Mouse (Mus musculus): ENCODE results near the gene Hoxb3. TPM values are rescaled to one million over a fixed set of nuclear protein-coding genes. Genes with fewer than 3 reads are reported as not detected.

Gene Hoxb3
- polyA plus RNA-seq, 1 experiment from 2014 or later: 53.8 TPM

DNA sequence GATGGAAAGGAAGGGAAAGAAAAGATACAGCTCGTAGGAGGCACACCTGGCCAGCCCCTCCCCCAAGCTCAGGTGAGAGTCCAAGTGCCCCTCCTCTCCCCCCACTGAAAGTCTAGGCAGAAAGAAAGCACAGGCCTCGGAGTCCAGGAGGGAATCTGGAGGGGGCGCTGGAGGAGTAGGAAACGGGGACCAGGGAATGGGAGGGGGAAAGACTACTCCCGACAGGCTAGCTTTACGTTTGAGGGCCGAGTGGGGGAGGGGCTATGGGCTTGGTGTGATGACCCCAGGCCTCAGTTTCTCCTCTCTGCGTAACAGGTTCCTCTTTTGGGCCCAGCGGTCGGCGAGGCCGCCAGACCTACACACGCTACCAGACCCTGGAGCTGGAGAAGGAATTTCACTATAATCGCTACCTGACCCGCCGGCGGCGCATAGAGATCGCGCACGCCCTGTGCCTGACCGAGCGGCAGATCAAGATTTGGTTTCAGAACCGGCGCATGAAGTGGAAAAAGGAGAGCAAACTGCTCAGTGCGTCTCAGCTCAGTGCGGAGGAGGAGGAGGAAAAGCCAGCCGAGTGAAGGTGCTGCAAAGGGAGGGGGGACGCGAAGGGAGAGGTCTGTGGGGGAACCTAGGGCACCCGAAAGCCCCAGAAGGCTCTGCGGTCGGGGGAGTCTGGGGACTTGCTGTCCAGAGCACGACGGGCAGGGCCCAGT, 22.6 kb upstream of the Hoxb3 start:
- ChIA-PET POLR2A (interaction anchor here (0.9 to 42.9 kb wide), 10 partner anchors 2 to 439 kb away, joined by 3 to 1274 read pairs (median 4); partner anchors contain the start of genes Hoxb4, Hoxb5, Hoxb6 and Hoxb7), CTCF (interaction anchor here (2.3 to 21.6 kb wide), 2 partner anchors 15 to 22 kb away, joined by 6 to 215 read pairs; partner anchors contain the start of gene Hoxb8)
- in situ Hi-C loops (cut with MboI; ENCODE audit: low pct_unique_long_range_greater_than_20kb): loop anchor here (5.0 to 10.0 kb wide), 5 partner anchors 114 to 562 kb away; no protein-coding TSS in a partner anchor
- no peaks in the 10 kb centered on the region for H3K27me3 ChIP-seq
- DNase-seq (ENCODE audit: low read depth, low spot score) (no peak), ATAC-seq (no peak)
- TF ChIP-seq CTCF (IDR thresholded peaks at IDR 0.05): no peak

DNA sequence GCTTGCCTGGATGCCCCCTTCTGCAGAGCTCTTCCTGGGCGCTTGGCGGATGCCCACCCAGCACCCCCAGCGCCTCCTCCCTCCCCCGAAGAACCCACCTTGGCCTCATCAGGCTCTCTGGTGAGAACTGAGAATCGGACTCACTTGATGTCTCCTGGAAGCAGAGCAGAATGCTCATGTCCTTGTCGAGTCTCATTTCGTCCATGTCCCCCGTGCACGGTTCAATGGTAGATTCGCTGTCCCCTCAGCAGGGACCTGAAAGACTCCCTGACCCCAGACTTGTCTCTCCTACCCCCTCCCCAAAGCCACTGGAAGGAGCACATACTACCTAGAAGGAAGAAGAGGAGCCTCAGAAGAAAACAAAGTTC, 22.1 kb upstream of the Hoxb3 start:
- TF ChIP-seq CTCF (IDR thresholded peaks at IDR 0.05): no peak
- in situ Hi-C loops (cut with MboI; ENCODE audit: low pct_unique_long_range_greater_than_20kb): loop anchor here (5.0 to 10.0 kb wide), 5 partner anchors 114 to 561 kb away; no protein-coding TSS in a partner anchor
- ChIA-PET CTCF (interaction anchor here (1.9 to 21.6 kb wide), 3 partner anchors 15 to 54 kb away, joined by 5 to 215 read pairs (median 6); partner anchors contain the start of gene Hoxb8), POLR2A (interaction anchor here (0.5 to 42.9 kb wide), 8 partner anchors 1 to 438 kb away, joined by 3 to 1274 read pairs (median 5); partner anchors contain the start of genes Hoxb4, Hoxb5, Hoxb6 and Hoxb7)
- ATAC-seq: no peak
- no peak for DNase-seq (ENCODE audit: low read depth, low spot score)
- no peaks in the 10 kb centered on the region for H3K27me3 ChIP-seq

DNA sequence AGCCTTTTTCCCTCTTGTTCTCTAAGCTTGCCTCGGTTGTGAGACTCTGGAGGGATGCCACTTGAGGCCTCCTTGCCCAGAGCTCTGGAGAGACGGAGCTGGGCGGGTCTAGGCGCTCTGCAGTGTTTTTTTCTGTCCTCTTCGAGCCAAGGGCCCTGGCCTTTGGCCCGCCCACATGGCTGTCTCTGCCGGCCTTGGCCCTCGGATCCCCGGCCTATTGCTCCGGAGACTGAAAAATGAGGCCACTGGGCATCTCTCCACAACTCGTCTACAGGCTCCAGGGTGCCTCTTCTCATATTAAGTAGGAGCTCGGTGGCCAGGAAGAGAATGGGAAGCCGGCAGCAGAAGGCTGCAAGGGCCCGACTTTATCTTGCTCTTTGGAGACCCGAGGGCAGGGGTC, 21.3 kb upstream of the Hoxb3 start:
- ChIA-PET CTCF (interaction anchor here (0.7 to 21.6 kb wide), 6 partner anchors 9 to 319 kb away, joined by 3 to 215 read pairs (median 6); partner anchors contain the start of gene Hoxb8), POLR2A (interaction anchor here (0.6 to 42.9 kb wide), 14 partner anchors 0 to 330 kb away, joined by 3 to 1274 read pairs (median 4); partner anchors contain the start of genes Hoxb4, Hoxb5, Hoxb6 and Hoxb7)
- DNase-seq (ENCODE audit: low read depth, low spot score) (no peak), ATAC-seq (no peak)
- in situ Hi-C loops (cut with MboI; ENCODE audit: low pct_unique_long_range_greater_than_20kb): loop anchor here (5.0 to 10.0 kb wide), 5 partner anchors 113 to 560 kb away; no protein-coding TSS in a partner anchor
- TF ChIP-seq CTCF (IDR thresholded peaks at IDR 0.05): no peak
- H3K27me3 ChIP-seq: no peaks in the 10 kb centered on the region

DNA sequence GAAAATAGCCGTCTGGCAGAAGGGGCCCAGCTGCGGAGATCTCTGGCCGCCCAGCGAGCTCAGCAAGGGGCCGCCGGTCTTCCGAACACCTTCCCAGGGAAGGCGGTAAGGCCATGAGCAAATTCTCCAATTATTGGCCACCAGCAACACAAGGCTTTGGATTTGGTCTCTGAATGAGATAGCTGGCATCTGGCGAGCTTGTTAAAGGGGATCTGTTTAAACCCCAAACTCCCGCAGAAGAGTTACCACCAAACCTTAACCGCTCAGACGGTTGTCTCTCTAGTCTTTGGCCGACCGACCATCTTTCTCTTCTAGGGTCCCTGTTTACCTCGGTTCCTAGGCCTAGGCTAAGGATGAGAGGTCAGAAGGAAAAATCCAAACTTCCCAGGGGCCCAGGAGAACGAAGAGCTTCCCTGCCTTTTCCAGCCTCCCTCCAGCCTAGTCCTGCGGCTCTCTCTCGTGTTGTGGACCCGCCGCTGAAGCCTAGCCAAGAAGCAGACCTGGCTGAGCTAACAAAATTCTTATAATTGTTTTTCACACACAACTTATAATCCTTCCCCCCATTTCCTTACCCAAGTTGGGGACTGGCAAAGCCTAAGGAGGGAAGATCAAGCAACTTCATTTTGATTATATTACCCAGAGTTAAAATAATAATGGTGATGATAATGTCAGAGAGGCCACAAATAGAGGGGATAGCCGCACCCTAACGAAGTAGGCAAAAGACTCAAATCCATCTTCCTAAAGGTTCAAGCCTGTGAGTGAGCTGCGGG, 20.6 kb upstream of the Hoxb3 start:
- CTCF ChIA-PET: interaction anchor here (0.7 to 21.6 kb wide), 11 partner anchors 9 to 318 kb away, joined by 3 to 215 read pairs (median 6); partner anchors contain the start of genes Hoxb6 and Hoxb8
- POLR2A ChIA-PET: interaction anchor here (0.6 to 42.9 kb wide), 15 partner anchors 0 to 437 kb away, joined by 3 to 1274 read pairs (median 4); partner anchors contain the start of genes Hoxb3, Hoxb4, Hoxb5 and Hoxb6
- H3K27me3 ChIP-seq: no peaks in the 10 kb centered on the region
- ATAC-seq: no peak
- in situ Hi-C loops (cut with MboI; ENCODE audit: low pct_unique_long_range_greater_than_20kb): loop anchor here (5.0 to 10.0 kb wide), 5 partner anchors 112 to 560 kb away; no protein-coding TSS in a partner anchor
- TF ChIP-seq CTCF (IDR thresholded peaks at IDR 0.05): no peak
- DNase-seq (ENCODE audit: low read depth, low spot score): no peak

DNA sequence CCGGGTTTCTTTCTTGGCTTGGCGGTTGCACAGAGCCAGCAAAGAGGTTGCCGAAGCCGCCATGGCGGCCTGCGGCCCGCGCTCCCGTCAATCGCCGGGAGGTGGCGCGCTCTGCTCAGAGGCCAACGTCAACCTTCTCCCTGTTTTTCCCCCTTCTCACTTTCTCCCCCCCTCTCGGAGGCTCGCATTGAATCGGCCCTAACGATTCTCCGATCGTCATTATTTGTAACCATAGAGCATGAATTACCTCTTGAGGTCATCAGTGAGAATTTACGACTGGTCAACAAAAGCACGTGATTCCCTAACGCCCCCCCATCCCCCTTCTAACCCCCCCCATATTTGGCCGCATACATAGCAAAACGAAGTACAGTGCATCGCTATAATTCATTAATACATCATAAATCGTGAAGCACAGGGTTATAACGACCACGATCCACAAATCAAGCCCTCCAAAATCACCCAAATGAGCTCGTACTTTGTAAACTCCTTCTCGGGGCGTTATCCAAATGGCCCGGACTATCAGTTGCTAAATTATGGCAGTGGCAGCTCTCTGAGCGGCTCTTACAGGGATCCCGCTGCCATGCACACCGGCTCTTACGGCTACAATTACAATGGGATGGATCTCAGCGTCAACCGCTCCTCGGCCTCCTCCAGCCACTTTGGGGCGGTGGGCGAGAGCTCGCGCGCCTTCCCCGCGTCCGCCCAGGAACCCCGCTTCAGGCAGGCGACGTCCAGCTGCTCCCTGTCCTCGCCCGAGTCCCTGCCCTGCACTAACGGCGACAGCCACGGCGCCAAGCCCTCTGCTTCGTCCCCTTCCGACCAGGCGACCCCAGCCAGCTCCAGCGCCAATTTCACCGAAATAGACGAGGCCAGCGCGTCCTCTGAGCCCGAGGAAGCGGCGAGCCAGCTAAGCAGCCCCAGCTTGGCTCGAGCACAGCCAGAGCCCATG, 19.7 kb upstream of the Hoxb3 start, which contains the start of gene Hoxb5:
Gene Hoxb5 (plus strand): TSS at position 186 of the 949 bp plus-strand sequence.
- in situ Hi-C loops (cut with MboI; ENCODE audit: low pct_unique_long_range_greater_than_20kb): loop anchor here (5.0 to 10.0 kb wide), 5 partner anchors 111 to 559 kb away; no protein-coding TSS in a partner anchor
- ATAC-seq: no peak
- ChIA-PET POLR2A (interaction anchor here (0.8 to 42.9 kb wide), 12 partner anchors 1 to 434 kb away, joined by 3 to 1274 read pairs (median 14); partner anchors contain the start of genes Hoxb3, Hoxb4, Hoxb5 and Hoxb6), CTCF (interaction anchor here (0.7 to 21.6 kb wide), 14 partner anchors 8 to 317 kb away, joined by 3 to 215 read pairs (median 6); partner anchors contain the start of genes Hoxb3, Hoxb6 and Hoxb8)
- no peaks in the 10 kb centered on the region for H3K27me3 ChIP-seq
- no peak for TF ChIP-seq CTCF (IDR thresholded peaks at IDR 0.05)
- DNase-seq (ENCODE audit: low read depth, low spot score): peak; percentile 87

DNA sequence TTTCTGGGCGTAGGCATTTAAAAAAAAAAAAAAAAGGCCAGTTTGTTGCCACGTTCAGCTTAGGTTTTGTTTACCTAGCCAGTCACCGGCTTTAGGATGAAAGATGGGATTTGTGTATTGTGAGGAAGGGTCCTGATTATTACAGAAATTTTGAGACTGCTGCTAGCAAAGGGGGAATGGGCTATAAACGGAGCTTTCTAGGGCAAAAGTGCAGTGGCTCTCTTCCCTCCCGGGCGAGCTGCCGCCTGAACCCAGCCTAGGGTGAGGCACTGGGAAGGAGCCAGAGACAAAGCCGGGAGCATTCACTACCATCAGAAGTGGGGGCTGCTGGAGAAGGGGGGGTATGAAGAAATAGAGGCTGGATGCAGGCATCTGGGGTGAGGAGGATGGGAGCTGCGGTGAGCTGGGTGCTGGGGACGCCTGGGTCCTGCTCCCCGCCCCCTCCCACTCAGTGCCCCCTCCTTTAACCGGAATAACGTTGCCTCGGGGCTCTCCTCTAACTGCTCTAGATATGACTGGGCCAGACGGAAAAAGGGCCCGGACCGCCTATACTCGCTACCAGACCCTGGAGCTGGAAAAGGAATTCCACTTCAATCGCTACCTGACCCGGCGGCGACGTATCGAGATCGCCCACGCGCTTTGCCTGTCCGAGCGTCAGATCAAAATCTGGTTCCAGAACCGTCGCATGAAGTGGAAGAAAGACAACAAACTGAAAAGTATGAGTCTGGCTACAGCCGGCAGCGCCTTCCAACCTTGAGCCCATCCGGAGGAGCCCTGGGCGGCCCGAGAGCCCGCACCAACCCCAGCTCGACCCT, 18.5 kb upstream of the Hoxb3 start:
- H3K27me3 ChIP-seq: no peaks in the 10 kb centered on the region
- in situ Hi-C loops (cut with MboI; ENCODE audit: low pct_unique_long_range_greater_than_20kb): loop anchor here (5.0 to 10.0 kb wide), 5 partner anchors 110 to 558 kb away; no protein-coding TSS in a partner anchor
- ATAC-seq: no peak
- TF ChIP-seq CTCF (IDR thresholded peaks at IDR 0.05): no peak
- CTCF ChIA-PET: interaction anchor here (0.7 to 21.6 kb wide), 9 partner anchors 9 to 316 kb away, joined by 3 to 215 read pairs (median 7); partner anchors contain the start of genes Hoxb3, Hoxb6 and Hoxb8
- POLR2A ChIA-PET: interaction anchor here (0.7 to 42.9 kb wide), 18 partner anchors 2 to 558 kb away, joined by 3 to 1274 read pairs (median 8); partner anchors contain the start of genes Hoxb2, Hoxb3, Hoxb4 and Hoxb5
- no peak for DNase-seq (ENCODE audit: low read depth, low spot score)

DNA sequence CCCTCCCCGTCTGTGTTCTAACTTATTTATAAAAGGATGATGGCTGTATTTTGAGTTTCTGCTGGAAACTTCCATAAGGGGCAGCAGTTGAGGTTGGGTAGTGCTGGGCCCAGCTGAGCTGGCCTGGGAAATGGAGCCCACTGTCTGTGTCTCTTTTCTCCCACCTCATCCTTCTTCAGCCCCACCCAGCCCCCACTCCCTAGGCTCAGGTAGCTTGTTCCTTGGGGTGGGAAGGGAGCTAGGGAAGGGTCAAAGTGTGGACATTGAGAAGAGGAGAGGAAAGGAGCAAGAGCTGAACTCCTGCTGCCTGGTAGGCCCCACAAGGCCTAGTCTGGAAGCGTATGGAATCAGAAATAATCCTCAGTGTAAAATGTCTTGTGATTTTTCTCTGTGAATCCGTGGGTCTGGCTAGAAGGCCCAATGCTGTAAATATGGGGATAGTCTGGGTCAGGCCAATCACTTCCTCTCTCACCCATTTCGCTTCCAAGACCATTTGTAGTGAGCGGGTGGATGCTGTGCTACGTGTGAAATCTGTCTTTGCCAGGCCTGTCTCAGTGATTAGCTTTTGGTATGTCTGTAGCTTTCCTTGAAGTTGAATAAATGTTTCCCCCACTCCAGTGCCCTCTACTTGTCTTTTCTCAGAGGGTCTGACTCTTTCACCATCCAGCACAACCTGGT, 17.5 kb upstream of the Hoxb3 start:
- POLR2A ChIA-PET: interaction anchor here (0.8 to 42.9 kb wide), 16 partner anchors 4 to 557 kb away, joined by 3 to 1274 read pairs (median 7); partner anchors contain the start of genes Hoxb2, Hoxb3, Hoxb4 and Hoxb5
- CTCF ChIA-PET: interaction anchor here (2.0 to 21.6 kb wide), 6 partner anchors 10 to 315 kb away, joined by 5 to 215 read pairs (median 13); partner anchors contain the start of genes Hoxb3 and Hoxb8
- no peaks in the 10 kb centered on the region for H3K27me3 ChIP-seq
- in situ Hi-C loops (cut with MboI; ENCODE audit: low pct_unique_long_range_greater_than_20kb): loop anchor here (10.0 kb wide), 2 partner anchors 109 to 369 kb away; no protein-coding TSS in a partner anchor
- ATAC-seq: no peak
- no peak for DNase-seq (ENCODE audit: low read depth, low spot score)
- no peak for TF ChIP-seq CTCF (IDR thresholded peaks at IDR 0.05)

All from Patski (cell line).